Mouse (Mus musculus): ENCODE results near the gene Pax8.
A peak's percentile ranks its signal among the peaks of the same experiment; 100 is the strongest.

The Pax8 gene

DNA sequence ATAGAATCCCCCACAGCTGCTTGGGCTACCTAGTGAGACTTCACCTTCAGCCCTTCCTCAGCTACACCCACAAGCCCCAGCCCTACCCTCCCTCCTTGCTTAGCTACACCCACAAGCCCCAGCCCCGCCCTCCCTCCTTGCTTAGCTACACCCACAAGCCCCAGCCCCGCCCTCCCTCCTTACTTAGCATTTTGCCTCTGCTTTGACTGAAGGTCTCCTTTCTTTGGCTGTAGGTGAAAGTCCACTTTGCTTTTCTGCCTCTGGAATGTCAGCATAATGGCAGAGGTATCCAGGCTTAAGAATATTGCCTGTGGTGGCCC is 14.6 kb downstream of the Pax8 start:
- DNase-seq, result peak; percentile 63

DNA sequence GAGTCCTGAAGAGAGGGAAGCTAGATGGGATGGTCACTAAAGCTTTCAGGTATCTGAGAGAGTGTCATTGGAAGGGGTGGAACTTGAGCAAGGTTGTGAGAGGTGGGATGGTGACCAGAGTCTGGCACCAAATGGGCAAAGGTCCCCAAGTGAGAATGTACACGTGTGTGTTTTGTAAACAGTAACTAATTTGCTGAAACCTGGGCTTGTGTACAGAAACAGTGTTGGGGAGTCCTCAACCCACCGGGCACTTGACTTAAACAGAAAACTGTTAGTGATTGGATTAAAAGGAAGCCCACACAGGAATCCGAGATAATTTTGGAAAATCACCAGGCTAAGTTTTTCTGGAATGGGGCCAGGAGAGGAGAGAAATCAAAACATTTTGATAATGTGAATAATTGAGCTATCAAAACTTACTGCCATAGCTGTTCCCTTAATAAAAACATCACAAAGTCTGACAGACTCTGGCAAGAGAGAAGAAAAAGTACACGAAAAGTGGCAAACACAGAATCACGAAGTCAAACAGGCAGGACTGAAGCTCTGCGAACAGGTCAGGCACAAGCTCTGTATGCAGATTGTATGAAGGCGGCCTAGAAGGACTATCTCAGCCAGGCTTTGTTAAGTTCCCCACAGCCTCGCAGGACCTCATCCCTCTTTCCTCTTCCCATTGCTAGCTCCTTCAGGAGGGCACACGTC is 15.1 kb downstream of the Pax8 start:
- DNase-seq, result no peak

DNA sequence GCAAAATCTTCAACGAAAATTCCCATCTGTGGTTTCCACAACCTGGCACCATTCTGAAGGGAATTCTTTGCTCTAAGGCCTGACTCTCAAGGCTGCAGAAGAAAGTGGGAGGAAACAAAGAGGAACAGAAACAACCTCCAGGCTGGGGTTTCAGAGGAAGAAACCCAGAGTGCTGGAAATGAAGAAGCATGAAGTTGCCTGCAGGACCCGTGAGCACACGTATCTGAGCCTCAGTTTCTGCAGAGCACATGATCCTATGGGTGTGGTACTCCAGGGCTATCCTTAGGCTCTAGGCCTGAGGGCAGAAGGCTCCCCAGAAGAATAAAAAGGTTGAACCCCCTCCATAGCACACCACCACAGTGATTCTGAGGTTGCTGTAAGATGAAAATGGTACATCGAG is 18.6 kb downstream of the Pax8 start:
- no peak for DNase-seq

DNA sequence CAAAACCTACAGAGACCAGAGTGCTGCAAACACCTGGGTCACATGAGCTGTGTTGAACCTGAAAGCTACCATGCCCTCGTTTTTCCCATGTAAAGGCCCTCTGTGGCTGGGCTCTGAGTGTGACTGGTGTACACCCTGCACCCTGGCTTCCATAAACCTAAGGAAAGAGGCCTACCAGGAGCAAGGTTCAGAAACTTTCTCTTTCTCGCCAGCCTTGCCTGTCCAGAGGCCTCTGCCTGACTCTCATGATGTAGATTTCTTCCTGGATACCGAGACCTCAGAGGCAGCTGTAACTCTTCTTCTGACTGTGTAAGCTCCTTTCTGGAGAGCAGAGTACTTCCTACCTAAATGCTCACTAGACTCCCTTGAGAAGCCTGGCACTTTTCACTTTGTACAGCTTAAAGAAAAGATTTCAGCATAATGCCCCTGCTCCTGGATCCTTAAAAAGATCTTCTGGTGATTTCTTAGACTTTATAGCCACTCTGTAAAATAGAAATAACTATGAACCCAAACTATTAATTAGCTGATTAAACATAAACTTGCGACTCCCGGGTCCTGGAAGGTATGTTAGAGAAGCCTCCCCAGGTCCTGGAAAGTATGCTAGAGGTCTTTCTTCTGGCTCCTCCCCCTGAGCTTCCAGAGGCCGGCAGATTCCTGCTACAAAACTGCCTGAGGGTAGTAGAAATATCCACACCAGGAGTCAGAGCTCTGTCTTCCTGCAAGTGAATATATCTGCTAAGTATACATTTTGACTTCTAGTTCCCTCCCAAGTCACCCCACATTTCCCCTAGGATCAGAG is 20.1 kb downstream of the Pax8 start:
- no peak for DNase-seq

DNA sequence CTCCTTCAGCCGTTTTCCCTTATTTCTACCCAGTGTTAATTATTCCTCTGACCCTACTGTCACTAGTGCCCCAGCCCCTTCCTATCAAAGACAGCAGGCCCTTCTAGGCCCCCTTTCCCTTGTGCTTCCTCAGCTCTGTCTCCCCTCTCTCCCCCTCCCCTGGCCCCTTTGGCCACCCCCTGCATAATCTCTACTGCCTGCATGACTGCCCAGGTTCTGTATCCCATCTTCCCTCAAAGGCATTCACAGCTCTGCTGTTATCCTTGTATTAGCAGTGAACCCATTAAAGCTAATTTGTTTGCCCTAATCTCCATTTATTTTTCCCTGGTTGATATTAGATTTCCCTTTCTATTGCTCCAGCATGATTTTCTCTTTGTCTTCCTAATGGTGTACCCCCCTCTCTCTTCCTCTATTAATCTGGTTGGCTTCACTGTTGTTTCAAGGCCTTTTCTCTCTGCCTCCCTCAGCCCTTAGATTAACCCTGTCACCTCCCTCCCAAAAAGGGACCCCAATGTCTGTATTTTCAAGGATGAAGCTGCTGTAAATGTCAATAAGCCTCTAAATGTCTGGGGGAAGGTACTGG is 20.9 kb downstream of the Pax8 start:
- no peak for DNase-seq

DNA sequence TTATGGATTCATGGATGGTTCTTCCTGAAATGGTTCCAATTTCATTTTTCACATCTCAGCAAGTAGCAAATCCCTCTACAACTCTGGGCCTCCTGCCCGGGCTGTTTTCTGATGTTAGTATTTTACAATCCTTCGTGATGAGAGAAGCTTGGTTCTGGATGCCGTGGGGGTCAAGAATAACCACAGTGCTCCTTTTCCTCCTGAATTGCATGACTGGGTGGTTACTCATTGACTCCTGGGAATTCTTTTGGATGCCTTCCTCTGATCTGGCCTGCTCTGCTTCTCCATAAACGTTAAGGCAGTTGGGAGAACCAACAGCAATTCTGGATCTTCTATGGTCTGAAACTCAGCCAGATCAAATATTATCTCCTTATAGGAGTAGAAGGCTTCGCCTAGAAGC is 22.2 kb downstream of the Pax8 start:
- no peak for DNase-seq

DNA sequence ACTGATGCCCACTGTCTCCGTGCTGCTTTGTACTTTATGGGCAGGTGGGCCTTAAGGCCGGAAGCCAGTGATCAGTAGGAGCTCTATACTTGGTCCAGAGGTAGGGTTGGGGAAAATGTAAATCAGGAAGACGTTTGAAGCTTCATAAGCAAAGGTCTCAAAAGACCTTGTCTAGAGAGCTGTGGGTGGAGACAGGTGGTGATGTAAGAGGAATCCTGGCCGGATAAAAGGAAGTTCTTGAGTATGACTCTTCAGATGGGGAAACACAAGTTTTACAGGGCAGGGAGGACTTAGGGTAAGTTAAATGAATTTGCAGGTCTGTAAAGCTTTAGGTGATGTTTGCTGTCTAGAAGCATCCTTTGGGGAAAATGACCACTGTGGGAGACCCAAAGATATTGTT is 26.3 kb downstream of the Pax8 start:
- no peak for DNase-seq

DNA sequence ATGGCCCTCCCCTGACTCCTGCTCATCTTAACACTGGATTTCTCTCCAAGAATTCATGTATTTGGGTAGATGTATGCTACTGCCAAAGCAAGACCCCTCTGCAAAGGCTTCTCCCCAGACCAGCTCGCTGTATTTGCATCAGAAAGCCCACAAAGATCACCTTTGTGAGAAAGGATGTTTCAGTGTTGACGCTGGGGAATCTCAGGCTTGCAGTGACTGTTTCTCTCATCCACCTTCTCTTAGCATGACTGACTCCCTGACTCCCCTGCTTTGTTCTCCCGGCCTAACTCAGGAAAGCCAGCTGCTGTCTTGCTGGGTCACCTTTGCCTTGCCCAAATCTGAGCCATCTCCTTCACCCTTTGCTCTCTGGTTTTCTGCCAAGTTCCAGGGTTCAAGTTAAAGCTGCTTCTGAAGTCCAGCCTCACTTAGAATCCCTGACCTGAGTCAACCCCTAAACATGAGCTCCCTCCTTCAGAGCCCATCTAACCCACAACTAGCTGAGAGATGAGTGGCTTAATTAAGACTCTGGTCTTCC is 32.1 kb downstream of the Pax8 start:
- DNase-seq, result no peak

DNA sequence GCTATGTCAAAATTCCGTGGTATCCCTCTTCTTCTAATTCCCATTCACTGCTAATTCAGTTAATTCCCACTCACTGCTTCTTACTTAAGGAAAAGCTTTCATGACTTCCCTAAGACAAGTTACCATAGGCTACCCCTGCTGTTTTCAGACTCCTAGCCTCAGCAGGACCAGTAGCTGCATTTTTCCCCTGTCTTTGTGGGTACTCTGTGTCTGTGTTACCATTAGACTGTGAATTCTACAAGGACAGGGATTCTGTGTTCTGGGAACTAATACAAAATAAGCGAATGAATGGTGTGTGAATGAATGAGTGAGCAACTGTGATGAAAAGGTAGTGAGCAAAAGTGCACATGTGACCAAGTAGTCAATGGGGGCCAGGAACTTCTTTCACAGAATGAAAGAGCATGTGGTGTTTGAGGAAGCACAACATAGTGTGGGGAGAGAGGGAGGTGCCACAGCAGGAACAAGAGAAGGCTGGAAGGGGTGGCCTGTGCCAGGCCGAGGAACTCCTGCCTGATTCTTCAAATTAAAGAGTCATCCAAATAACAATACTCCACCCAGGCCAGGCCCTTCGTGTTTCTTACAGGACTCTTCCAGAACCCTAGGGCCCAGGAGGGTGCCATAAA is 33.0 kb downstream of the Pax8 start:
- DNase-seq, result no peak

DNA sequence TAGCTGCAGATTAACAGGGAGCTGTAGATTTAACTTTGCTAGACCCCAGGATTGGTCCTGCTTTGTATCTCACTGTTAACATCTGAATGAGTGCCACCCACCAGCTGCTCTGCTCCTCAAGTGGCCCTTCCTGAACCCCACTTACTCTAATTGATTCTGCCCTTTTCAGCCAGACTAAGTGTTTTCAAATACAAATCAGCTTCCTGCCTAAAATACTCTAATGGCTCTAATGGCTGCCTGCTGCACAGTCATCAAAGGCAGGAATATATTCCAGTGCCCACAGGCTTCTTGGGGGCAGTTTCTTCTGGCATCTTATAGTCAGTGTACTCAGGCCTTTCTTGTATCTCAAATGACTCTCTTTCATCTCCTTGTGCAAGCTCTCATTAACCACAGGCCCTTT is 33.5 kb downstream of the Pax8 start:
- no peak for DNase-seq

DNA sequence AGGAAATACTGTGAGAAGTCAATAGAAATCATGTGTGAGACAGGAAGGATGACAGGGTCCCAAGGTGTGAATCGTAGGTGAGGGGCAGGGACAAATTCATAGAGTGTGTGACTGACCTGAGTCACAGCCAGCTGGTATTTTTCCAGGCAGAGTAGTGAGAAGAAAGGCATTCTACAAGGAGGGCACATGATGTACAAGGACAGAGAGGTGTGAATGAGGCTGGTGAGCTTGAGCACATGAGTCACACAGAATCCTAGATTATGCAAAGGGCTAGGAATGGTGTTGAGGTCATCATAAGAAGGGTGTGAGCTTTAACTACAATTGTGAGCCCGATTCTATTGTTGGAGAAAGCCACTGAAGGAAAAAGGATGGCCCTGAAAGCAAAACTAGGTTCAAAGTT is 35.3 kb downstream of the Pax8 start:
- no peak for DNase-seq

DNA sequence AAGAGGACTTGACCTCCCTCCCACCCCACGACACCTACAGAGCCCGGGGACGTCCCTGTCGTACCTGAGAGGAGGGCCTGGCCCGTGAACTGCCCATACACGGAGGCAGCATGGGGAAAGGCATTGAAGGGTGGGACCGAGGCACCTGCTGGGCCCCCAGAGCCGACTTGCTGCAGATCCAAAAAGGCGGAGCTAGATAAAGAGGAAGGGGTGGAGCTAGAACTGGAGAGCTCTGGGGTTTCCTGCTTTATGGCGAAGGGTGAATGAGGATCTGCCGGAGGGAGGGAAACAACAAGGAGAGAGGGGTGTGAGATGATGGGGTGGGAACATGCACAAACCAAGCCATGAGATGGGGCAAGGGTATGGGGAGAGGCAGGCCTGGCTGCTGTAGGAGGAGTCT is 39.7 kb downstream of the Pax8 start:
- DNase-seq, result no peak

DNA sequence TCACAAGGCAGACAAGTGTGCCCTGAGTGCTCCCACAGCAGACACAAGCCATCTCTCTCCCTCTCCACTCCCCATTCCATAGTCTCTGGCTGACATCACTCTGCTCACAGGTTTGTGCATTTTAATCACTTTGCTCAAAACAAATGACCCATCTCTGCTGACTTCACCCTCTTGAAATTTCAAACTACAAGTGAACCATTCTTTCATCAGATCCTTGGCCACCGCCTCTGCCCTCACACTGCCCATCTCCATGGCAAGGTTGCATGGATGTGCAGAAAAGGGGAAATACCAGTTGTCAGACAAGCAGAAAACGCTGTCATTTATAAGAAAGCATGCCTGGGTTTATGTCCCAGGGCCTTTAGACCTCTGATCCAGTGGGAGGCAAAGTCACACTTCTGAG is 40.7 kb downstream of the Pax8 start:
- no peak for DNase-seq

DNA sequence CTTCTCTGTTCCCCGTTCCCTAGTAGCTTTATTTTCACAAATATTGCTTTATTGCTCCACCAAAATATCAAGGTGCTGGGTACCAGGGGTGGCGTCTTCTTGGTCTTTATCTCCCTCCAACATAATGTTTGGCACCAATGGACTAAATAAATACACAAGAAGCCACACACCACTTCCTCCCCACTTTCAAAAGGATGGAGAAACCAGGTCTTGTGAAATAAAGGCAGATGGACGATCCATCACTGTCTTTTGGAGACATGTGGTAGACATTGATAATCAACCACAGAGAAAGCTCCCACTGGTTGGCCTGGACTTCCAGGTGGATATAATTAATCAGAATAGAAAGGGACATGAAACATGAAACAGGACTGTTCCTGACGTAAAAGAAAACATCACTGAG is 45.6 kb downstream of the Pax8 start:
- DNase-seq, result no peak

DNA sequence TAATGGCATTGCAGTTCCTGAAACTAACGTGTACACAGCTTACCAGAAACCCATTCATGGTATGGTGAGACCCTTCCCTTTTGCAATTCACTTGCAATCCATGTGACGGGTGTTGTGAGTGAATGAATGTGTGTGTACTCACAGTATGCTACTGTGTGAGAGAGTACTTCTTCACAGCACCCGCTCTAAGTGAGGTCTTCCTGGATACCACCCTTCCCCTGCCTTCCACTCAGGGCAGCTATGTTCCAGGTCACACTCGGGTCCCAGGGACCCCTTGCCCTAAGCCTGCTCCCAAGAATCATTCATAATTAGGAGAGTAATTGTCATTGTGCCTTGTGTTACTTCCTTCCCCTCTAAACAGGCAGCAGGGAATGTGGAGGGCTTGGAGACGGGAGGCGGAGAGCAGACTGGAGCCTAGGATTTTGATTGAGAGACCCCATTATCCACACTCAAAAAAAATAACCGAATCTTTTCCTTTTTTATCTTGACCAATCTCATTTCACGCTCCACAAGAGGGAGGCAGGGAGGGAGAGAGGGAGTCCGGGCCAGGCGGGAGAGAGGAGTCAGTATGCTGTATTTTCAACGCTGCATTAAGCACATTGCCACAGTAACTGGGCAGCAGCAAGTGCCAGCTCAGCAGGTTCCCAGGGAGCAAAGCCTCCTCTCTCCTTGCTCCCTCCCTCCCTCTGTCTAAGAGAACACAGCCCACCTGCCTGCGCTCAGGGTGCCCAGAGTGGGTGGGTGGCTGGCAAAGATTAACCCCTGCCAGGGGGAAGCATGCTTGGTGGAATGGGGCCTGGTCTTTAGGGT is 47.3 kb downstream of the Pax8 start:
- no peak for DNase-seq

DNA sequence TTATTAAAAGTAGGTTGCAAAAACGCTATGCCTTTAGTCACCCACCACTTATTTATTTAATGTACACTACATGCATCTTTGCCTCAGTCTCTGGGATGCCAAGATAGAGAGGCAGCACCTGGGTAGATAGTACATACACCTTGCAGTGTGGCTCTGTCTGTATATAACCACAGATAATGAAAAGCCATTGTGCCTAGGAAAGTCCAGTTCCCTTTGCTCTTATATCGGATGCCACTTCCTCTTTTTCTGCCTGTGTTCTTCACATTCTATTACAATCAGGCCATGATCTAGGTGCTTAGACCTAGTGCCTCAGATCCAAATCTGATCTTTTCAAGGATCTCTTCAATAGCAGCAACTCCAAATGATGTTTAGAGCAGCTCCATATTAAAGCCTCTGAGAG is 49.8 kb downstream of the Pax8 start:
- DNase-seq, result no peak

DNA sequence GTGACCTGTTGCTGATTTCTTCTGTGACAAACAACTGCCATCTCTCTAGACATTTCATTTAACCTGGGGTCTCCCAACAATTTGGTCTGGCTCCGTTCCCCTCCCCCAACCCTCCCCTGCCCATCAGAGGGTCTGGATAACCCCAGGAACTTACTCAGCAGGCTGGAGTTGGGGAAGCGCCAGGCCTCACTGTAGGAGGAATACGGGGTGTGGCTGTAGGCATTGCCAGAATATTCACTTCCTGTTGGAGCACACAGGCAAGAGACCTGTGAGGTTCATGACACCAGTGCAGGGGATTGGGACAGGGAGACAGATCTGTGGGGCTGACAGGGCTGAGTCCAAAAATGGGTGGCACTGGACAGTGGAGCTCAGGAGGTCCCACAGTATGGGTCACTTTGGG is 52.6 kb downstream of the Pax8 start:
- DNase-seq, result no peak

DNA sequence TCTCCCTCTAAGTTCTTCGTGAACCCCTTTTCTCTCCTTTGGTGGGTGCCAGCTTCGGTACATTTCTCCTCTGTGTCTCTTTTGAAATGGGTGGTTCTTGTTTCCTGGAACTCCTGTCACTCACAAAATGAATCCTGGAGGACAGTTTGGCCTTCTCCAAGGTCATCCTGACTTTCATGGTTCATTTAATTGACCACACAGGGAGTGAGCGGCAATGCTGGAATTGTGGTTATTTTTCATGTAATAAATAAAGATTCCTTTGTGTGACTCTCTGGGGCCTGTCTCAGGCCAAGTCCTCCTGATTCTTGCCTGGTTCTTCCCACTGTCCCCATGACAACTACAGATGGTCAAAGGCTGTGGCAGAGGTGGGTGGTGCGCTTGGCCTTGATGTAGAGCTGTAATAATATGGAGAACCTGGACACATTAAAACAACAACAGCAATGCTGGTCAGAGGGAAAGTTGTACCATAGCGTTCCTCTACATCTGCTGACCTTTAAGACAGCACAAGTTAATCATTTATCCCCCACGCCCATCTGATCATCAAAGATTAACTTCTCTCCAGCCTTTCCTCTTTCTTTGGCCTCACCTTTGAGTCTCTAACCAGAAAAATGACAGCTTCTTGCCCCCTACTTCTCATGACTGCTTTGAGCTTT is 54.1 kb downstream of the Pax8 start:
- no peak for DNase-seq

DNA sequence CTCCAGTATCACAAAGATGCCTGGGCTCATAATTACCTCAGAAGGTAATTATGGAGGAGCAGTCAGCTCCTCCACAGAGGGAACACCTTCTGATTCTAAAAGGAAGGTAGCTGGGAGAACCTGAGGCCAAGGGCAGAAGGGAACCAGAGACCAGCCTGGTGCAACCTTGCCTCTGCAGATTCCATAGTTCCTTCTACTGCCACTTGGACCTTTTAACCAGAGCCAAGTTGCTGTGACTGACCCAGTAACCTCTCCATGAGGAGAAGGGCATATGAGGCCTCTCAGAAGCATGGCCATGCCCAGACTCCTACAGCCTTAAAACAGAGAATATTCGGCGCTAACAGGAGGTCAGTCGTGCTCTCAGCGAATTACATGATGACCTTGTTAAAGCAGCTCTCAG is 57.8 kb downstream of the Pax8 start:
- no peak for DNase-seq

DNA sequence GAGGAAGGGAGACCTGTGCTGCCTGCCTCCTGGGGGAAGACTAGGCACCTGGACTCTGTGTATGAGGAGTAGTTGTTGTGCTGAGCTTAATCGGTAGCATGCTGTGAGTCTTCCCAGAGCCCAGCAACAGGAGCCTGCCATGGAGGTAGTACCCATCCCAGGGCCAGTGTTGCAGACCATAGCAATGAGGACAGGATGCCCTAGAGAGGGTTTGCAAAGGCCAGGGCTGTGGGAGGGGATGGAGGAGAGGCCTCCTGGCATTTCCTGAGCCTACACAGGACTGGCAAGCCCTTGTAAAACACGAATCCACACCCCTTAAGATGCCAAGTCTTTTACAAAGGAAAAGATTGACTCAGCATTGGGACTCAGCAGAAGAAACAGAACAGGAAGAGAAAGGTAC is 58.3 kb downstream of the Pax8 start:
- DNase-seq, result no peak

DNA sequence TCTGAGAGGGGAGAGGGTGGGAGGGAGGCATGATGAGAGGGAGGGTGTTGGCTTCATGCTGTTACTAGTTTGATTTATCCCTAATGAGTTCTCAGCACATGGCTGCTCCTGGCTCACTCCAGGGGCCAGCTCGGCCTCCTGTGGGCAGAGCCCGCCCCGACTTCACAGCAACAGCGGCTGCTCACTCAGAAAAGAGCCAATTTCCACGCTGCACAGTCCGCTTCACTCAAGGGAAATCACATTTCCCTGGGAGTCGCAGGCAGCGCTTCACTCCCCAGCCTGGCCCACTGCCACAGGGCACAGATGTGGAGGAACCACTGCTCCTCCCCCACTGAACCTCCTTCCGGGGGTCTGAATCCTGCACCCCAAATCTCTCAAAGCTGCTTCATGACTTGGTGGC is 58.7 kb downstream of the Pax8 start:
- no peak for DNase-seq

DNA sequence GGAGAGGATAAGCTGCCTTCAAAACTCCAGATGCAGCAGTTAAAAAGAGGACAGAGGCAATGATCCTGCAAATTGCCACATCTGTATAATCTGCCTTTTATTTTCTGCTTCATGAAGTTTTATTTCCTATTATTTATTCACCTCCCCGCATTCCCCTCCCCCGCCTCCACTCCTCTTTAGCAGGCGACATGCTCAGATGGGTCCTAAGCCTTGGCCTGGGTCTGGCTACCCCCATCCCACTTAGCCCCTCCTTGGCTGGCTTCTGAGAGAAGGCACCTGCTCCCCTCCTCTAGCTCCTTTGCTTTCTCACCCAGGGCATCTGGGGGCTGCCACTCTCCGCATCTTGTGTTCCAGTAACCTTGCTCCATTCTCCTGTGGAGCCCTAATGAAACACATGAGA is 61.7 kb downstream of the Pax8 start:
- no peak for DNase-seq
